Mouse (Mus musculus) heart, postnatal 0 days (tissue): ENCODE measurements around the gene Flnc. TPM values are rescaled to one million over a fixed set of nuclear protein-coding genes. Genes with fewer than 3 reads are reported as not detected.
A peak's percentile ranks its signal among the peaks of the same experiment; 100 is the strongest.

Source experiments
- ATAC-seq: fragments of 200-750 bp; cut with Nextera tagmentation; 2 replicates; pipeline ENCODE4 v1.8.0; 2017; ENCODE audit warnings: low read depth, moderate number of reproducible peaks, moderate library complexity; ENCODE audit not compliant: insufficient read depth
- DNase-seq: peaks from one replicate; pipeline ENCODE4 v3.0.0-alpha.2; 2016; ENCODE audit warnings: low spot score
- H3K27ac ChIP-seq: fragments of 300-500 bp; sonication (generic); 2 replicates; pipeline ENCODE4 v1.5.1; 2014; ENCODE audit warnings: low read depth, mild to moderate bottlenecking
- H3K27me3 ChIP-seq: fragments of 300-500 bp; sonication (generic); 2 replicates; pipeline ENCODE4 v1.6.1; 2014; ENCODE audit warnings: low read length, mixed read lengths; ENCODE audit not compliant: control insufficient read depth, insufficient read depth
- H3K36me3 ChIP-seq: fragments of 300-500 bp; sonication (generic); replicated peaks from 2 replicates; pipeline ENCODE4 v1.6.1; 2014; ENCODE audit warnings: low read length, mixed read lengths; ENCODE audit not compliant: control insufficient read depth, insufficient read depth
- H3K4me1 ChIP-seq: fragments of 300-500 bp; sonication (generic); 2 replicates; pipeline ENCODE4 v1.6.1; 2014; ENCODE audit warnings: antibody characterized with exemption; ENCODE audit not compliant: control insufficient read depth, insufficient read depth
- H3K4me2 ChIP-seq: fragments of 300-500 bp; sonication (generic); 2 replicates; pipeline ENCODE4 v1.6.1; 2014; ENCODE audit warnings: low read depth, mild to moderate bottlenecking, low read length, moderate library complexity
- H3K4me3 ChIP-seq: fragments of 300-500 bp; sonication (generic); 2 replicates; pipeline ENCODE4 v1.5.1; 2014; ENCODE audit warnings: low read depth, low read length
- H3K9ac ChIP-seq: fragments of 300-500 bp; sonication (generic); replicated peaks from 2 replicates; pipeline ENCODE4 v1.6.1; 2014; ENCODE audit warnings: low read depth, low read length, mixed read lengths
- H3K9me3 ChIP-seq: fragments of 300-500 bp; sonication (generic); replicated peaks from 2 replicates; pipeline ENCODE4 v1.6.1; 2016; ENCODE audit warnings: low read length; ENCODE audit not compliant: control insufficient read depth
- CTCF ChIP-seq: IDR thresholded peaks from 2 replicates; pipeline ENCODE4 v1.5.1; 2016; ENCODE audit warnings: antibody characterized with exemption, control low read depth, low read depth
- EP300 ChIP-seq: IDR thresholded peaks from 2 replicates; pipeline ENCODE4 v1.6.1; 2016; ENCODE audit warnings: antibody characterized with exemption, low read depth
- WGBS: fragments of 180-500 bp; shearing (Covaris S2); extraction: QIAGEN DNeasy Blood & Tissue Kit; methylation state at CpG from one replicate; pipeline ENCODE4 v1.1.7; 2014; 5-methylcytosine and 5-hydroxymethylcytosine counted together
- polyA plus RNA-seq: library from polyadenylated mRNA; unstranded; fragments of >200 nt; fragmentation: Nextera tagmentation; extraction: Ambion mirVana; gene quantifications from 2 replicates; pipeline ENCODE4 v1.2.1, GENCODE M21; 2015
- total RNA-seq: library from RNA; depleted of rRNA; stranded (reverse); fragments of >200 nt; gene quantifications from 2 replicates; pipeline ENCODE4 v1.2.3, GENCODE M21; 2014; ENCODE audit warnings: low replicate concordance

Gene Flnc
- total and polyA plus RNA-seq, 2 experiments from 2014 or later = 24.3 to 241 TPM

GRCm38 (mm10) chr6:29439251-29439650, 6.2 kb downstream of the Flnc start:
- H3K9me3 ChIP-seq = no peaks in the 10 kb centered on the region
- no peak overlapping the region for H3K9ac ChIP-seq
- no peak overlapping the region for H3K4me2 ChIP-seq
- no peak overlapping the region for H3K4me3 ChIP-seq
- no peak for ATAC-seq
- 69% methylated on average over 4 of the region's 4 CpGs for WGBS
- no peak for TF ChIP-seq EP300
- no peak for TF ChIP-seq CTCF
- H3K27ac ChIP-seq = no peak overlapping the region
- H3K4me1 ChIP-seq = peaks cover 19% of the 10 kb centered on the region
- peaks cover 69% of the 10 kb centered on the region for H3K36me3 ChIP-seq
- DNase-seq = no peak
- no peaks in the 10 kb centered on the region for H3K27me3 ChIP-seq

- TF ChIP-seq EP300 (no peak), CTCF (no peak)
- H3K4me1 ChIP-seq = peaks cover 19% of the 10 kb centered on the region
- H3K27me3 ChIP-seq = no peaks in the 10 kb centered on the region
- peaks cover 74% of the 10 kb centered on the region for H3K36me3 ChIP-seq
- H3K4me2 ChIP-seq = no peak overlapping the region
- H3K27ac ChIP-seq = no peak overlapping the region
- no peaks in the 10 kb centered on the region for H3K9me3 ChIP-seq
- H3K4me3 ChIP-seq = no peak overlapping the region
- no peak overlapping the region for H3K9ac ChIP-seq
- ATAC-seq (no peak), DNase-seq (no peak)
- 89% methylated on average over 6 of the region's 6 CpGs for WGBS
Observed at GRCm38 (mm10) chr6:29439789-29440188, 6.7 kb downstream of the Flnc start.

- TF ChIP-seq EP300 (no peak), CTCF (peak; percentile 70)
- WGBS = 57% methylated on average over 11 of the region's 11 CpGs
Observed at GRCm38 (mm10) chr6:29444773-29445172, 11.7 kb downstream of the Flnc start.

GRCm38 (mm10) chr6:29445354-29445753, 12.3 kb downstream of the Flnc start:
- 79% methylated on average over 7 of the region's 7 CpGs for WGBS
- H3K4me3 ChIP-seq = no peak overlapping the region
- ATAC-seq (no peak; the same call in 1 of the 2 replicates), DNase-seq (no peak)
- H3K36me3 ChIP-seq = peaks cover 99% of the 10 kb centered on the region
- H3K4me2 ChIP-seq = no peak overlapping the region
- no peak overlapping the region for H3K9ac ChIP-seq
- no peak for TF ChIP-seq CTCF
- no peak for TF ChIP-seq EP300
- no peaks in the 10 kb centered on the region for H3K9me3 ChIP-seq
- no peaks in the 10 kb centered on the region for H3K27me3 ChIP-seq
- H3K4me1 ChIP-seq = no peaks in the 10 kb centered on the region
- H3K27ac ChIP-seq = no peak overlapping the region

More at GRCm38 (mm10) chr6:29444773-29445172, 11.7 kb downstream of the Flnc start:
- H3K4me2 ChIP-seq = no peak overlapping the region
- H3K4me1 ChIP-seq = no peaks in the 10 kb centered on the region
- ATAC-seq (peak; percentile 43; the same call in 1 of the 2 replicates), DNase-seq (peak; percentile 30)
- H3K9ac ChIP-seq = no peak overlapping the region
- H3K9me3 ChIP-seq = no peaks in the 10 kb centered on the region
- no peak overlapping the region for H3K27ac ChIP-seq
- H3K36me3 ChIP-seq = peaks cover 99% of the 10 kb centered on the region
- H3K4me3 ChIP-seq = no peak overlapping the region
- H3K27me3 ChIP-seq = no peaks in the 10 kb centered on the region

GRCm38 (mm10) chr6:29449858-29450257, 16.8 kb downstream of the Flnc start:
- Histone ChIP-seq H3K9me3 (no peaks in the 10 kb centered on the region), H3K27me3 (no peaks in the 10 kb centered on the region), H3K4me3 (no peak overlapping the region), H3K27ac (no peak overlapping the region), H3K4me2 (no peak overlapping the region), H3K36me3 (peaks cover 99% of the 10 kb centered on the region), H3K9ac (no peak overlapping the region), H3K4me1 (no peaks in the 10 kb centered on the region)
- no peak for ATAC-seq
- no peak for DNase-seq
- no peak for TF ChIP-seq CTCF
- TF ChIP-seq EP300 = no peak
- 33% methylated on average over 4 of the region's 4 CpGs for WGBS

GRCm38 (mm10) chr6:29450667-29451066, 17.6 kb downstream of the Flnc start:
- H3K36me3 ChIP-seq = peaks cover 99% of the 10 kb centered on the region
- no peak overlapping the region for H3K27ac ChIP-seq
- TF ChIP-seq EP300 (no peak), CTCF (no peak)
- no peak overlapping the region for H3K4me2 ChIP-seq
- DNase-seq = no peak
- no peak for ATAC-seq
- no peaks in the 10 kb centered on the region for H3K27me3 ChIP-seq
- no peaks in the 10 kb centered on the region for H3K9me3 ChIP-seq
- H3K9ac ChIP-seq = no peak overlapping the region
- no peaks in the 10 kb centered on the region for H3K4me1 ChIP-seq
- H3K4me3 ChIP-seq = no peak overlapping the region
- WGBS = 88% methylated on average over 6 of the region's 6 CpGs
